Mouse (Mus musculus) thymus, postnatal 10 days (tissue): ENCODE measurements at regions not wholly inside any gene's neighbourhood (a gene's known extent, or its start where the extent isn't known, plus 50 kb on each side); places are given as distances from the start of the nearest gene placed in this dataset.

Experiments
- DNase-seq, 2 experiments: peaks; one replicate each; pipeline ENCODE4 v3.0.0; 2021; ENCODE audit warnings: low spot score in 2 of 2

DNA sequence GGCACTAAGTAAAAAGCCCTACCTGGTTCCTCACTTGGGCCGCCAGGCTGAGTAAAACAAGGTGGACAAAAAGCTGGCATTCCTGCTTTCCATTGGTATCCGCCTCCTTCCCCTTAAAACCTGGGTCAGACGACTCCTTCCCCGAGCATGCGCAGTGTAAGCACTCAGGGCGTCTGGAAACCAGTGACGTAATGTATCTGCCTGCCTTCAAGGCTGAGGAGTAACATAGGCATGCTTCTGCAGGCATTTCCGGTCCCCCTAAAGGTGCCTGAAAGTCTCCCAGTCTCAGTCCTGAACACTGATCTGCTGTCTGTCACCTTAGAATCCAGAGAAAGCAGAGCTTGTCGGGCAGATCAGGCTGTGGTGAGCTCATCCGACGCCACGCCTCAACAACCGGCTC is 140.7 kb downstream of the Cd24a start:
- DNase-seq: no peak

DNA sequence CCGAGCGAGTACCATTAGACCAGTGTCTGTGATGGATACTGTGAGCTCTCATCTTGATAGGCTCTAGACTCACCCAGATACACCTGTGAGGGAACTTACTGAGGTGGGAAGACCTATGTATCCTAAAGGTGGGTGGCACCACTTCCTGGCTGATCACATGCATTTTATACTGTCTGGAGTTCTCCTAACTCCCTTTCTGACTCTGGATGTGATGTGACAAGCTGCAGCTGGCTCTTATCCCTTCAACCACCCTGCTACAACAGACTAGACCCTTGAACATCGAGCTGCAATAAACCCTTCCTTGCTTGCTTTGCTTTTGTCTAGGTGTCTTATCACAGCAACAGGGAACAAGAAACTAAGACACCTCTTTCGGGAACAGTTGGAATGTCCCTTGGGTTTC is 143.3 kb downstream of the Cd24a start:
- DNase-seq: no peak

DNA sequence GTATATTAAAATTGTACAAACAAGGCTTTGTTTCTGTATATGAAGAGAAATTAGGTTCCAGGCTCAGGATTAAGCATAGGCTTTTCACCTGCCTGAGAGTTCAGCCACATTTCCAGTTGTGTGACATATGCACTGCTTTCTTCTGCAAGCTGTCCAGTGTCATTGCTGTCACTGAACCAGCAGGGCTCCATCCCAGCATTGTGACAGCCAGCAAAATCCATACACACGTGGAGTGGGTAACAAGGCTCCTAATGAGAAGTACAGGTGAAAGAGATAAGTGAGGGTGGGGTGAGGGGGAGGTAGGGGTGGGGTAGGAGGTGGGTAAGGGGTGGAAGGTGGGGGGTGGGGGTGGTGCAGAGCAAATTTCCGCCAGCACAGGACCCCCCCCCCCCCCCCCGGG is 144.1 kb downstream of the Cd24a start:
- DNase-seq: no peak

DNA sequence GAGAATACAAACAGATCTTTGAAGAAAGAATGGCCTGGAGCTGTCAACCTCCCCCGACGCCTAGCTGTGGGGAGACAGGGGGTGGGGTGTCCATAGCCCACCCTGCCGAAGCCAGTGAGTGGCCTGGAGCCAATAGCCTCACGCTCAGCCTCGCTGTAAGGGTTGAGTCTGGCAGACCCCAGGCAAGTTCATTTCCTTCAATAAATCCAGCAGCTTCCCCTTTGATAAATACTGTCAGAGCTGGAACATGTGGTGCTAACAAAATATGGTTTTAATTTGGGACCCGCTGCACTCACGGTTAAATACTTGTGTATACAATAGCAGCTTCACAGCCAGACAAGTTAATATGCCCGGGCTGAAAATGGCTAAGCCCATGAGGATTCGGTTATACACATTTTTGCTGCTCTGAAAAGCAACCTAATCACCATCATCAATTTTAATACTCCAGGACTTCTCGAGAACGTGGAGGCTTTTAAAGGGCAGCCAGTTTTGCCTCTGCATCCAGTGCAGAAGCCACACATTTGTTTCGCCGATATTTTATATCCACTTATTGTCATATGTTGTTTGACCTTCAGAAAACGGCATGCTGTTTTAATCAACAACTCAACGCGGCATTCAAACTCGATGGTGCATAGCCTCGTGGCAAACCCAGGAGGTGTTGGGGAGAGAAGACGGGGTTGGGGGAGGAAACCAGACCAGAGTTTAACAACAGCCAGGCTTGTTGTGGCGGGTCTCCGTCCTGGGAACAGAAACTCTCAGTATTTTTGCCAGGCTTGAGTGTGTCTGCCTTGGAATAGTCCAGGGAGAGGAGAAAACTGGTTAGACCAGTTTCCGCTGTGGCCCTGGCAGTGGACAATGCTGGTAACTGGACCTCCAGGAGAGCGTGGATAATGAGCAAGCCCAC is 144.9 kb downstream of the Cd24a start:
- DNase-seq: peak in 1 of 2 experiments; percentile 20

DNA sequence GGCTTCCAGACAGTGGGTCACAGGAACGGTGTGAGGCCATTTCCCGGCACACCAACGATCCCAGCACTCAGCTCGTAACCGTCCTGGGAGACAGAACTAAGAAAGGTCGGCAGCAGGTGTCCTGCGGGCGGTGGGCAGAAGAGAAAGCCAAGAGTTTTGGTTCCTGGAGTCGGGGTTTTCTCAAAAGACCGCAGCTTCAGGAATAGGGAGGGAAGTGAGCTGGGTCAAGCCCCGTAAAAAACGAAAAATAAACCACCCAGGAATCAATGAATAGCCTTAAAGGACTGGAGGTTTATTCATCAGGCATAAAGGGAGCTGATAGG is 145.5 kb downstream of the Cd24a start:
- DNase-seq: no peak

DNA sequence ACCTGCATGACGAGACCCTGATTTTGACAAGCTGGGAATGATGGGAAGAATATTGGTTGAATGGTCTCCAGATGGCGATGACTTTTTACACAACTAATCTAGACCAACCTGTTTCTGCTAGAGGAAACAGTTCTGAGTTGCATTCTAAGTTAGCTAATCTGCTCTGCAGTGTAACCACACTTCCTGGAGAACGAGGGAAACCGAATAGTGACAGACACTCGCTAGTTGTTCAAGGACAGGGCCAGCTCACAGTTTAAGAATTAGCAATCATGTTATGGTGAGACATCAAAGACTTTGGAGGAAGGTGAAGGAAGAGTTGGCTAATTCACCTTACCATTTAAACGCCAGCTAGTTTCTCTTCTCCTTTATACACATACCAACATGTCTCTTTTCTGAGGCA is 149.7 kb downstream of the Cd24a start:
- DNase-seq: no peak

GRCm38 (mm10) chr10:43729184-43729583 is 151.1 kb downstream of the Cd24a start:
- no peak for DNase-seq

DNA sequence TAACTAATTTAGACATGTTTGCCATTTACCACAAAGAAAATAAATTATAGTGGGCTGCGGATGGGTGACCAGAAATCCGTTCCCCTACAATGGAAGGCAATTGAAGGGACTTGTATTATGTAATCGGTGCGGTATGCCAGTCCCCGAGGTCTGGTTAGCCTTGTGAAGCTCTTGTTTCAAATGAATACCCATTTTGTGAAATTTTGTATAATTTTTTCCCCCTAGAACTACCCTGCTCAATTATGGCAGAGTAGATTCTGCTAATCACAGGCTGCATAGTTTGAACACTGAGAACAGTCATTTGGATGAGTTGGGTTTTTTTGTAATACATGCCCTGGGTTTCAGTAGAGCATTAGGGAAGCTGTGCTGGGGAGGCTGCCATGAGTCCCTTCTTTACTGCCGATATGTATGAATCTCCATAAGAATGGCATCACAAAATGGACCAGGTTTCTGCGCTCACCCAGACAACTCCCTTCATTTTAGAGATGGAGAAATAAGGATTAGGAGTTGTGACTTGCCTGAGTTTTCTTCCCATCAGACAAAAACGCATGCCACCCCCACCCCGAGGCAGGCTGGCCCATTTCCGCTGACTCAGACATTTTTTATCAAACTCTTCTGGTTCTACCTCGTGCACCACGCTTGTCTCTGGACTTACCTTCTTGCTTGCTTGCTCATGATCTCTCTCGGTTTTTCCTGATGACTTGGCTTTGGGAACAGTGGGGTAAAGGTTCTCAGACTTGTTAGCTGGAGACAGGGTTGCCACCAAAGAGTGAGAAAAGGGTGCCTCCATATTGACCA is 155.7 kb downstream of the Cd24a start:
- DNase-seq: no peak

- DNase-seq: peak; percentile 42 to 43
Observed at GRCm38 (mm10) chr10:43739181-43739580, 161.1 kb downstream of the Cd24a start.

GRCm38 (mm10) chr10:43739718-43740117 is 161.6 kb downstream of the Cd24a start:
- peak; percentile 36 to 46 for DNase-seq

DNA sequence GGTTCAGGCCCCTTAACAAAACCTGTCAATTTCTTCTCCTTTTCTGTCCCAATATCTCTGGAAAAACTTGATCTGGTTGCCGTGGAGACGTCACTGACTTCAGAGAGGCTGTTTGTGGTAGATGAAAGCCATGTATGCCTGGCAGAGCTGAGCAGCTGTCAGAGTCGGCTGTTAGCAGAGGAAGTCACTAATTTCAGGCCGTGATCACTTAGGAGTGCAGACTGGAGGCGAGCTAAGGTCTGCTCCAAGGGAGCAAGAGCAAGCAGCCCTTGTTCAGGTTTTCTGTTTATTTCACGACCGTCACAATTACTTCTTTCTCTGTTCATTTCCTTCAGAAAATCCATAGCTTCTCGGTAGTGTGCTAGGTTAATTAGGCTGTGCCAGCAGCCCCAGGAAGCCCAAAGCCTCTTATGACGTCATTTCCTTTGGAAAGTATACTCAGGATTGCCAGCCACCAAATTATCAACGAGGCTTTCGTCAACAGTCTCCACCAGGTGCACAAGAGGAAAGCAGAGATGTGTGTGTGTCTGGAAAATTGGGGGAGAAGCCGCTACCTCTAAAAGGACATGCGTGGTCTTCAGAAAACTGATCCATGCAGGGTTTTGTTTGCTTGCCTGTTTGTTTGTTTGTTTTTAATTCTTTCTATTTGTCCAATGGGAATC is 161.2 kb downstream of the Qrsl1 start:
- DNase-seq: peak; percentile 69 to 78

- peak in 1 of 2 experiments; percentile 14 for DNase-seq
Observed at GRCm38 (mm10) chr10:43741361-43742084, 160.0 kb downstream of the Qrsl1 start.

- DNase-seq: peak; percentile 37 to 43
Observed at GRCm38 (mm10) chr10:43742085-43743054, 159.2 kb downstream of the Qrsl1 start.

DNA sequence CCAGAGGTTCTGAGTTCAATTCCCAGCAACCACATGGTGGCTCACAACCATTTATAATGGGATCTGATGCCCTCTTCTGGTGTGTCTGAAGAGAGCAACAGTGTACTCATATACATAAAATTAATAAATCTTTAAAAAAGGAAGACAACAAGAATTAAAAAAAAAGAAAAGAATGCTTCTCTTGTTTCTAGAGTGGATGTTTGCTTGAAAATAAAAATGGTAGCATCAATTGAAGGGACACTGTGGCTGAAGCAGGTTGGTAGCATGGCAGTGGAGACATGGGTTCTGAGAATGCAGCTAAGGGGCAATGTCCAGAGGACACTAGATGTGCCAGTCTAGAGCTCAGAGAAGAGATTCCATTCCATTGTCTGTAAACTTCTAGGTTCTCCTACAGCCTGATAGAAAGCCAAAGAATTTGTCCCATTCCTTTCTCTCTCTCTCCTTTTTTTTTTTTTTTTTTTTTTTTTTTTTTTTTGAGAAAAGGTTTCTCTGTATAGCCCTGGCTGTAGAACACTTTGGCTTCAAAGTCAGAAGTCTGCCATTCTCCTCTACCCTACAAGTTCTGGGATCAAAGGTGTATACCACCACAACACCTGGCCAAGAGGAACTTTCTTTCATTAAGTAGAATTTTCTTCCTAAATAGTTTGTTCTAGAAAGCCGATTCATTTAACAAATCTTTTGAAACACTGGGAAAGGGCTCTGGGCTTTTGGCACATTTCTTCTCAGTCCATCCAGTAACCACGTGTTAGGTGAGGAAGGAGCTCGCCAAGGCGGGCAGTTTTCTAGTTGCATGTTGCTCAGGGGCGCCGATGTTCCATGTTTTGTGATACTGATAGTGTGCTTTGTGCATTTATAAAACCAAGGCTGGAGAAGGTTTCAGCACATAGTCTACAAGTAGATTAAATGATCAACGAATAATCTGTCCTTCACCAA is 158.1 kb downstream of the Qrsl1 start:
- DNase-seq: no peak

DNA sequence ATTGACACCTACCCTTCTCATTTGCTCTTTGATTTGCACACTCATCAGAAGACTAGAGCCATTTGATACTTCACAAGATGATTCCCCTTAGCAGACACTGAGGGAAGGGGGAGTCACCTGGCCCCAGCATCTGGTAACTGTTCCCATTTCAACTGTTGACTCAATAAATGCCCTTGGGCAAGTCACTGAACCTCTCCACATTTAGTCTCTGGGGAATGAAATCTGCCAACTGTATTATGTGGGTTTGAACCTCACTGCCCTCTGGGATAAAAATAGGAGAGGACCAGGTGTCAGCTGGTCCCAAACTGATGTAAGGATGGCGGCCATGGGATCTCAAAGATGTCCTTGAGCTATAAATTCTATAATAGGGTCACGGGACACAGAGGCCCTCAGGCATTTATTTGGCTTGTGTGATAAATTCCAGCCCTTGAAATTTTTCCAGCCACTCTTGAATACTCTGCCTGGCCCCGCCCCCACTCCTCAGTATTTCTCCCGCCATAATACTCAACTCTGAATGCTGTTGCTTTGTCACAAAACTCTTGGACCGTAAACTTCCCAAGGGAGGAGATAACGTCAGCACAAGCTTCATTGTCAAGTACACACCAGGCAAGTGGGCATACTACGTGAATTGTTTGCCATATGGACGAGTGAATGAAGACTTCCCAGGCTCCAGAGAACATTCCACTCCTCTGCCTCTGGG is 155.5 kb downstream of the Qrsl1 start:
- no peak for DNase-seq

DNA sequence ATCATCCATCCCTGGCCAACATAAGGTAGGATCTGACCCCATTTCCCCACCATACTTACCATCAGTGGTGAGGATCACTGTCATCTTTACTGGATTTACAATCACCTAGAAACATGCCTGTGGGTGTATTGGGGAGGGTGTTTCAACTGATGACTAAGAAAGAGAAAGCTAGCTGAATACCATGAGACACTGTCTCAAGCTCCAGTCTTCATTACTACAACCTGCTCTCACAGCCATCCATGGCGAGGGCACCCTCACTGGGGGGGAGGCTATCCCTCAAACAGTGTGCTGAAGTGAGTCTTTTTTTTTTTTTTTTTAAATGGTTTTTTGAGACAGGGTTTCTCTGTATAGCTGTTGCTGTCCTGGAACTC is 154.9 kb downstream of the Qrsl1 start:
- no peak for DNase-seq

DNA sequence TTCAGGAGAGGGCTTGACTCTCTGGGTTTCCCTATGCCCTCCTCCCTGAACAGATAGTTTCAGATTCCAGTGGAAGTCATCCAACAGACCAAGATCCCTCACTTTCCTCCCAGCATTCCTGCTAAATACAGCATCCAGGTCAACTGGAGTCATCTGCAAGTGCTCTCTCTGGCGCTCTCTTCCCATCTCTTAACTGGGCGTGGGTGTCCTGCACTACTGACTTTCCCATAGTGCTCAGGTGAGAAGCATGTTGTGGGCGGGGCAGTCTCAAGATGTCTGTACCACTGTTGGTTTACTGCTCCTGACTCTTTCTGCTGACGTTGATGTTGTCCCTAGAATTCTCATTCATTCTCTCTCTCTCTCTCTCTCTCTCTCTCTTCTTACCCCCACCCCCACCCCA is 154.0 kb downstream of the Qrsl1 start:
- no peak for DNase-seq

GRCm38 (mm10) chr10:43748300-43748699 is 153.2 kb downstream of the Qrsl1 start:
- DNase-seq: no peak
